8 mouse cellular contexts compared by ENCODE assay signal in genomic region chr11:100414914-100415822, GRCm38 (mm10). TPM values are rescaled to one million over a fixed set of nuclear protein-coding genes. Genes with fewer than 3 reads are reported as not detected.
A peak's percentile ranks its signal among the peaks of the same experiment; 100 is the strongest.
DNase-seq lines count a peak whose midpoint lies in the region.

Fkbp10 (plus strand) TSS chr11:100415697.

- peak within 1 kb of the TSS; percentile 95 for H3K27ac ChIP-seq in embryonic facial prominence, embryonic 10.5 days (replicated peaks)
- peak within 1 kb of the TSS; percentile 90 for H3K27ac ChIP-seq in midbrain, embryonic 10.5 days (replicated peaks)

- peak; percentile 28 for DNase-seq in thymus, postnatal 0 days (ENCODE audit: low spot score)
- no peak for DNase-seq in thymus, postnatal 10 days (ENCODE audit: low spot score in 2 of 2)
- DNase-seq in embryonic facial prominence, embryonic 10.5 days (ENCODE audit: low spot score), result peak; percentile 85
- DNase-seq in heart, adult 9 months (ENCODE audit: low spot score in 2 of 2), result peak; percentile 71 to 78
- DNase-seq in kidney, postnatal 10 days, result peak; percentile 81
- DNase-seq in midbrain, embryonic 10.5 days (ENCODE audit: low spot score), result peak; percentile 66
- peak; percentile 83 for DNase-seq in testis, postnatal 10 days (ENCODE audit: low spot score)
- no peak for DNase-seq in spleen, postnatal 36 days (ENCODE audit: low spot score in 2 of 2)

- H3K27me3 ChIP-seq in embryonic facial prominence, embryonic 10.5 days (replicated peaks; ENCODE audit: low read depth, poor library complexity, severe bottlenecking), result peaks cover 18% of the 10 kb centered on the region; the same call in 1 of the 2 replicates
- H3K27me3 ChIP-seq in midbrain, embryonic 10.5 days (ENCODE audit: low read depth, poor library complexity, severe bottlenecking), result peaks cover 48% of the 10 kb centered on the region

- under 1% methylated on average over 31 of the region's 31 CpGs for WGBS in embryonic facial prominence, embryonic 10.5 days
- WGBS in midbrain, embryonic 10.5 days, result under 1% methylated on average over 30 of the region's 31 CpGs

- H3K9me3 ChIP-seq in embryonic facial prominence, embryonic 10.5 days, result no peaks in the 10 kb centered on the region
- H3K9me3 ChIP-seq in midbrain, embryonic 10.5 days (replicated peaks), result no peaks in the 10 kb centered on the region

- peaks cover 59% of the 10 kb centered on the region for H3K4me1 ChIP-seq in embryonic facial prominence, embryonic 10.5 days
- H3K4me1 ChIP-seq in midbrain, embryonic 10.5 days, result peaks cover 47% of the 10 kb centered on the region

- H3K36me3 ChIP-seq in embryonic facial prominence, embryonic 10.5 days (replicated peaks), result peaks cover 29% of the 10 kb centered on the region
- H3K36me3 ChIP-seq in midbrain, embryonic 10.5 days, result no peaks in the 10 kb centered on the region; the same call in 1 of the 2 replicates

- H3K4me3 ChIP-seq in embryonic facial prominence, embryonic 10.5 days, result peak within 1 kb of the TSS; percentile 71
- peak within 1 kb of the TSS; percentile 77 for H3K4me3 ChIP-seq in midbrain, embryonic 10.5 days

RNA-seq across cellular contexts. Expression of gene Fkbp10, which starts in this region (rescaled TPM):
- polyA plus RNA-seq in thymus, postnatal 0 days (2015; fragmentation: Nextera tagmentation; extraction: Ambion mirVana), result 12.2 and 16.4 TPM in 2 replicates
- 61.4 and 67.0 TPM in 2 replicates for polyA plus RNA-seq in embryonic facial prominence, embryonic 10.5 days (2016; fragmentation: Nextera tagmentation; extraction: Ambion mirVana)
- polyA plus RNA-seq in midbrain, embryonic 10.5 days (2016; fragmentation: Nextera tagmentation; extraction: Ambion mirVana), result 44.6 and 49.7 TPM in 2 replicates

Comparison
In these comparisons a context has a peak if more than half of its experiments do, and no peak if none do; other contexts are left out.
1. DNase-seq: peak in thymus, postnatal 0 days (single experiment), embryonic facial prominence, embryonic 10.5 days (single experiment), heart, adult 9 months (2 of 2), kidney, postnatal 10 days (single experiment), midbrain, embryonic 10.5 days (single experiment) and testis, postnatal 10 days (single experiment); none in thymus, postnatal 10 days (0 of 2) and spleen, postnatal 36 days (0 of 2).